Mouse (Mus musculus): ENCODE measurements around the gene Uggt1. TPM values are rescaled to one million over a fixed set of nuclear protein-coding genes. Genes with fewer than 3 reads are reported as not detected.

Uggt1 gene
- 43.9 and 46.5 TPM in 2 replicates for polyA plus RNA-seq (2015; fragmentation: Nextera tagmentation; extraction: Ambion mirVana)

GRCm38 (mm10) chr1:36244058-36244827 lies at the start of gene Uggt1:
Gene Uggt1 (minus strand): TSS chr1:36244720.
- peak; percentile 93 for DNase-seq (ENCODE audit: low spot score)

GRCm38 (mm10) chr1:36293470-36293869 lies 49.0 kb upstream of the Uggt1 start:
- peak; percentile 75 for DNase-seq (ENCODE audit: low spot score)

GRCm38 (mm10) chr1:36281849-36282248 lies 37.3 kb upstream of the Uggt1 start:
- peak; percentile 73 for DNase-seq (ENCODE audit: low spot score)

GRCm38 (mm10) chr1:36280938-36281337 lies 36.4 kb upstream of the Uggt1 start:
- DNase-seq (ENCODE audit: low spot score) = no peak

- peak; percentile 91 for DNase-seq (ENCODE audit: low spot score)
Measured at GRCm38 (mm10) chr1:36279202-36279601, 34.7 kb upstream of the Uggt1 start.

GRCm38 (mm10) chr1:36277267-36278060 lies 32.9 kb upstream of the Uggt1 start:
- peak; percentile 80 for DNase-seq (ENCODE audit: low spot score)

GRCm38 (mm10) chr1:36275635-36276389 lies 31.3 kb upstream of the Uggt1 start:
- no peak for DNase-seq (ENCODE audit: low spot score)

- DNase-seq (ENCODE audit: low spot score) = no peak
Measured at GRCm38 (mm10) chr1:36274455-36274854, 29.9 kb upstream of the Uggt1 start, which contains the start of gene Neurl3. Gene Neurl3 (minus strand): TSS chr1:36274679.

GRCm38 (mm10) chr1:36273288-36273687 lies 28.8 kb upstream of the Uggt1 start:
- DNase-seq (ENCODE audit: low spot score) = no peak

GRCm38 (mm10) chr1:36272546-36272945 lies 28.0 kb upstream of the Uggt1 start:
- DNase-seq (ENCODE audit: low spot score) = no peak

- no peak for DNase-seq (ENCODE audit: low spot score)
Measured at GRCm38 (mm10) chr1:36271516-36272230, 27.2 kb upstream of the Uggt1 start.

- DNase-seq (ENCODE audit: low spot score) = no peak
Measured at GRCm38 (mm10) chr1:36270666-36271065, 26.1 kb upstream of the Uggt1 start.

GRCm38 (mm10) chr1:36269121-36269795 lies 24.7 kb upstream of the Uggt1 start:
- no peak for DNase-seq (ENCODE audit: low spot score)

- no peak for DNase-seq (ENCODE audit: low spot score)
Measured at GRCm38 (mm10) chr1:36267595-36267994, 23.1 kb upstream of the Uggt1 start.

- no peak for DNase-seq (ENCODE audit: low spot score)
Measured at GRCm38 (mm10) chr1:36266293-36266692, 21.8 kb upstream of the Uggt1 start.

GRCm38 (mm10) chr1:36263833-36264488 lies 19.4 kb upstream of the Uggt1 start:
- DNase-seq (ENCODE audit: low spot score) = peak; percentile 90

GRCm38 (mm10) chr1:36261708-36262504 lies 17.4 kb upstream of the Uggt1 start:
- DNase-seq (ENCODE audit: low spot score) = no peak

GRCm38 (mm10) chr1:36260418-36260817 lies 15.9 kb upstream of the Uggt1 start:
- no peak for DNase-seq (ENCODE audit: low spot score)

- no peak for DNase-seq (ENCODE audit: low spot score)
Measured at GRCm38 (mm10) chr1:36259281-36259680, 14.8 kb upstream of the Uggt1 start.
